13 mouse cellular contexts compared by ENCODE assay signal in the genomic region with DNA sequence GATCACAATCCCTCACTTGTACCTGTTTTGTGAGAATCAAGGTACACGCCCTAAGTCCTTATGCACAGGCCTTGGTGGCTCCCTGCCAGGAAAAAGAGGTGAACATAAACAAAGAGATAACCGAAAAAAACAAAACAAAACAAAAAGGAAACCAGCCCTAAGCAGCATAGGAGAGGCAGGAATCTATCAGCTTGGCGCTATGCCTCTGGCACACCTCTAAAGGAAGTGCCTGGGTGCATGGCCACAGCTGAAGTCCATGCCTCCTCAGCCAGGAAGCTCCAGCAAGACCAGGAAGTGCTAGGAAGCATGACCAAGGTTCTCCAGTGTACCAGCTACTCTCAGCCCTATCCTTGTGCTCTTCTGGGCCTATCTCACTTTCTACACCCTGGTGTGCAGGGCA. TPM values are rescaled to one million over a fixed set of nuclear protein-coding genes. Genes with fewer than 3 reads are reported as not detected.
DNase-seq lines count a peak whose midpoint lies in the region; ATAC-seq and TF ChIP-seq lines count a peak whose summit lies in the region.
"Had no signal": no experiment of that assay in that cellular context is flagged by ENCODE, and none has a peak within 500 bp of the region (broad histone marks: within the 10 kb centered on the region; RNA-seq: fewer than 3 reads in every experiment).

No protein-coding gene starts in this region.

- 62% methylated on average over 3 of the region's 3 CpGs for WGBS in kidney, postnatal 0 days
- 68% methylated on average over 3 of the region's 3 CpGs for WGBS in kidney, embryonic 16.5 days
- WGBS in large intestine, adult 2 months: 16% methylated on average over 3 of the region's 3 CpGs
- 84% methylated on average over 3 of the region's 3 CpGs for WGBS in midbrain, embryonic 13.5 days

- no peak for ATAC-seq in kidney, postnatal 0 days (replicated peaks; ENCODE audit: low FRiP score, low read depth)
- no peak for ATAC-seq in kidney, embryonic 16.5 days (ENCODE audit: low FRiP score, low TSS enrichment)
- ATAC-seq in midbrain, embryonic 13.5 days: no peak
- ATAC-seq: liver, embryonic 12.5 days; Patski had no signal

- no peak overlapping the region for H3K4me3 ChIP-seq in kidney, postnatal 0 days (replicated peaks; ENCODE audit: low read depth, low read length)
- H3K4me3 ChIP-seq in kidney, embryonic 16.5 days (ENCODE audit: low read length): no peak overlapping the region
- H3K4me3 ChIP-seq in midbrain, embryonic 13.5 days (replicated peaks): no peak overlapping the region
- H3K4me3 ChIP-seq: erythroblast, embryonic 14.5 days; liver, embryonic 12.5 days had no signal

- H3K4me1 ChIP-seq in kidney, postnatal 0 days (replicated peaks; ENCODE audit: insufficient read depth, low read length): no peaks in the 10 kb centered on the region
- no peaks in the 10 kb centered on the region for H3K4me1 ChIP-seq in kidney, embryonic 16.5 days (ENCODE audit: insufficient read depth, low read length)
- H3K4me1 ChIP-seq in midbrain, embryonic 13.5 days (replicated peaks): no peaks in the 10 kb centered on the region; the same call in 1 of the 2 replicates
- H3K4me1 ChIP-seq: liver, embryonic 12.5 days had no signal

- peak; percentile 13 for DNase-seq in kidney, postnatal 0 days (ENCODE audit: low spot score)
- peak; percentile 32 for DNase-seq in NIH3T3 (ENCODE audit: low read depth)
- peak; percentile 43 for DNase-seq in large intestine, adult 2 months (ENCODE audit: low read depth, low spot score)
- DNase-seq in lung, postnatal 4 days: peak; percentile 26 to 56
- DNase-seq in embryo, embryonic 10 days (ENCODE audit: low spot score): no peak
- DNase-seq: cerebellum, adult 11 months; layer of hippocampus, adult 9-11 months; left cerebral cortex, postnatal 4 days had no signal

- H3K9ac ChIP-seq in kidney, postnatal 0 days (ENCODE audit: low read depth, low read length): no peak overlapping the region
- H3K9ac ChIP-seq in kidney, embryonic 16.5 days (replicated peaks; ENCODE audit: low read length): no peak overlapping the region
- H3K9ac ChIP-seq in midbrain, embryonic 13.5 days (replicated peaks): no peak overlapping the region
- H3K9ac ChIP-seq: liver, embryonic 12.5 days had no signal

- no peak overlapping the region for H3K4me2 ChIP-seq in kidney, postnatal 0 days (ENCODE audit: low read length)
- H3K4me2 ChIP-seq in kidney, embryonic 16.5 days (replicated peaks; ENCODE audit: low read depth, low read length): no peak overlapping the region
- no peak overlapping the region for H3K4me2 ChIP-seq in midbrain, embryonic 13.5 days (replicated peaks)
- H3K4me2 ChIP-seq: liver, embryonic 12.5 days had no signal

- no peaks in the 10 kb centered on the region for H3K27me3 ChIP-seq in kidney, postnatal 0 days (ENCODE audit: insufficient read depth, low read length)
- no peaks in the 10 kb centered on the region for H3K27me3 ChIP-seq in kidney, embryonic 16.5 days (ENCODE audit: insufficient read depth, low read length)
- H3K27me3 ChIP-seq in midbrain, embryonic 13.5 days: no peaks in the 10 kb centered on the region
- H3K27me3 ChIP-seq: liver, embryonic 12.5 days had no signal

- H3K9me3 ChIP-seq in kidney, postnatal 0 days (replicated peaks; ENCODE audit: low read length): no peaks in the 10 kb centered on the region
- no peaks in the 10 kb centered on the region; the same call in 1 of the 2 replicates for H3K9me3 ChIP-seq in kidney, embryonic 16.5 days (ENCODE audit: low read length)
- no peaks in the 10 kb centered on the region for H3K9me3 ChIP-seq in midbrain, embryonic 13.5 days

- H3K36me3 ChIP-seq in kidney, postnatal 0 days (ENCODE audit: insufficient read depth, low read length): peaks cover 3% of the 10 kb centered on the region; the same call in 1 of the 2 replicates
- H3K36me3 ChIP-seq in kidney, embryonic 16.5 days (ENCODE audit: insufficient read depth, low read length): peaks cover 9% of the 10 kb centered on the region; the same call in 1 of the 2 replicates
- H3K36me3 ChIP-seq in midbrain, embryonic 13.5 days: peaks cover 14% of the 10 kb centered on the region

- TF ChIP-seq CTCF in kidney, postnatal 0 days (IDR thresholded peaks at IDR 0.05; ENCODE audit: low read depth): no peak

- no peak overlapping the region for H3K27ac ChIP-seq in kidney, postnatal 0 days
- H3K27ac ChIP-seq in kidney, embryonic 16.5 days (ENCODE audit: low read length): no peak overlapping the region
- H3K27ac ChIP-seq in midbrain, embryonic 13.5 days: no peak overlapping the region
- H3K27ac ChIP-seq: liver, embryonic 12.5 days had no signal

RNA-seq across cellular contexts. Expression of a gene that starts 34.9 kb away (rescaled TPM):
- polyA plus RNA-seq in kidney, postnatal 0 days (2015; fragmentation: Nextera tagmentation; extraction: Ambion mirVana): 0.61 and 0.70 TPM in 2 replicates
- polyA plus RNA-seq in kidney, embryonic 16.5 days (2015; fragmentation: Nextera tagmentation; extraction: Ambion mirVana): 0.46 and 0.62 TPM in 2 replicates
- 18.5 and 36.9 TPM in 2 replicates for polyA plus RNA-seq in large intestine, adult 2 months (2012; rRNA removed)
- 4.0 and 4.7 TPM in 2 replicates for polyA plus RNA-seq in midbrain, embryonic 13.5 days (2015; fragmentation: Nextera tagmentation; extraction: Ambion mirVana)
- polyA plus RNA-seq: erythroblast, embryonic 14.5 days; Patski had no signal
